Mouse (Mus musculus) neural tube, embryonic 15.5 days (tissue): ENCODE results near the gene Klc1. TPM values are rescaled to one million over a fixed set of nuclear protein-coding genes. Genes with fewer than 3 reads are reported as not detected.

Experiments used
- ATAC-seq: fragments of 200-750 bp; cut with Nextera tagmentation; 2 replicates; pipeline ENCODE4 v1.8.0; 2017; ENCODE audit warnings: mild to moderate bottlenecking, moderate TSS enrichment, moderate library complexity; ENCODE audit not compliant: low FRiP score
- H3K27ac ChIP-seq: fragments of 300-500 bp; sonication (generic); replicated peaks from 2 replicates; pipeline ENCODE4 v1.5.1; 2015; ENCODE audit warnings: mild to moderate bottlenecking, inconsistent platforms
- H3K27me3 ChIP-seq: fragments of 300-500 bp; sonication (generic); replicated peaks from 2 replicates; pipeline ENCODE4 v1.6.1; 2015; ENCODE audit warnings: inconsistent platforms
- H3K36me3 ChIP-seq: fragments of 300-500 bp; sonication (generic); 2 replicates; pipeline ENCODE4 v1.6.1; 2015; ENCODE audit warnings: inconsistent platforms
- H3K4me1 ChIP-seq: fragments of 300-500 bp; sonication (generic); 2 replicates; pipeline ENCODE4 v1.6.1; 2015; ENCODE audit warnings: inconsistent platforms
- H3K4me2 ChIP-seq: fragments of 300-500 bp; sonication (generic); 2 replicates; pipeline ENCODE4 v1.6.1; 2015; ENCODE audit warnings: inconsistent platforms, mild to moderate bottlenecking, moderate library complexity
- H3K4me3 ChIP-seq: fragments of 300-500 bp; sonication (generic); replicated peaks from 2 replicates; pipeline ENCODE4 v1.5.1; 2015; ENCODE audit warnings: mild to moderate bottlenecking, inconsistent platforms
- H3K9ac ChIP-seq: fragments of 300-500 bp; sonication (generic); replicated peaks from 2 replicates; pipeline ENCODE4 v1.6.1; 2015; ENCODE audit warnings: mild to moderate bottlenecking, inconsistent platforms
- H3K9me3 ChIP-seq: fragments of 300-500 bp; sonication (generic); replicated peaks from 2 replicates; pipeline ENCODE4 v1.6.1; 2016; ENCODE audit warnings: inconsistent platforms
- WGBS: fragments of 180-500 bp; shearing (Covaris S2); methylation state at CpG from one replicate; pipeline ENCODE4 v1.1.7; 2015; ENCODE audit warnings: mixed read lengths; 5-methylcytosine and 5-hydroxymethylcytosine counted together
- polyA plus RNA-seq: library from polyadenylated mRNA; unstranded; fragments of >200 nt; fragmentation: Nextera tagmentation; extraction: Ambion mirVana; gene quantifications from 2 replicates; pipeline ENCODE4 v1.2.1, GENCODE M21; 2015

Gene Klc1
- polyA plus RNA-seq, 1 experiment from 2014 or later, result 568 TPM

- Histone ChIP-seq H3K27me3 (no peaks in the 10 kb centered on the region), H3K4me1 (peaks cover 58% of the 10 kb centered on the region), H3K9ac (peak overlapping the region; percentile 81; the same call in 1 of the 2 replicates), H3K4me2 (peak overlapping the region; percentile 81), H3K4me3 (peak overlapping the region; percentile 90), H3K9me3 (no peaks in the 10 kb centered on the region), H3K27ac (no peak overlapping the region), H3K36me3 (no peaks in the 10 kb centered on the region)
- no peak for ATAC-seq
- WGBS, result 66% methylated on average over 7 of the region's 7 CpGs
Observed at GRCm38 (mm10) chr12:111760306-111760908, 1.8 kb downstream of the Klc1 start.

- Histone ChIP-seq H3K4me3 (no peak overlapping the region), H3K4me1 (peaks cover 71% of the 10 kb centered on the region), H3K9ac (no peak overlapping the region), H3K27me3 (no peaks in the 10 kb centered on the region), H3K27ac (no peak overlapping the region), H3K36me3 (no peaks in the 10 kb centered on the region), H3K9me3 (no peaks in the 10 kb centered on the region), H3K4me2 (no peak overlapping the region)
- no peak for ATAC-seq
- WGBS, result 88% methylated on average over 13 of the region's 13 CpGs
Observed at GRCm38 (mm10) chr12:111762620-111763280, 4.1 kb downstream of the Klc1 start.

- no peaks in the 10 kb centered on the region for H3K27me3 ChIP-seq
- H3K9me3 ChIP-seq, result no peaks in the 10 kb centered on the region
- 25% methylated on average over 16 of the region's 16 CpGs for WGBS
- H3K4me1 ChIP-seq, result peaks cover 59% of the 10 kb centered on the region
- H3K9ac ChIP-seq, result no peak overlapping the region
- H3K4me2 ChIP-seq, result peak overlapping the region; percentile 15
- peak overlapping the region; percentile 33 for H3K27ac ChIP-seq
- no peak for ATAC-seq
- no peaks in the 10 kb centered on the region for H3K36me3 ChIP-seq
- H3K4me3 ChIP-seq, result no peak overlapping the region
Observed at GRCm38 (mm10) chr12:111766313-111767236, 7.9 kb downstream of the Klc1 start.

GRCm38 (mm10) chr12:111768322-111768928, 9.8 kb downstream of the Klc1 start:
- ATAC-seq, result no peak
- 93% methylated on average over 10 of the region's 10 CpGs for WGBS

GRCm38 (mm10) chr12:111769306-111769705, 10.7 kb downstream of the Klc1 start:
- WGBS, result 29% methylated on average over 10 of the region's 10 CpGs
- Histone ChIP-seq H3K9me3 (no peaks in the 10 kb centered on the region), H3K4me3 (no peak overlapping the region), H3K9ac (no peak overlapping the region), H3K4me2 (no peak overlapping the region), H3K27ac (peak overlapping the region; percentile 64), H3K36me3 (peaks cover 22% of the 10 kb centered on the region), H3K27me3 (no peaks in the 10 kb centered on the region), H3K4me1 (peaks cover 38% of the 10 kb centered on the region)
- no peak for ATAC-seq

More at GRCm38 (mm10) chr12:111768322-111768928, 9.8 kb downstream of the Klc1 start:
- Histone ChIP-seq H3K4me3 (no peak overlapping the region), H3K36me3 (peaks cover 13% of the 10 kb centered on the region), H3K27me3 (no peaks in the 10 kb centered on the region), H3K9ac (no peak overlapping the region), H3K27ac (no peak overlapping the region), H3K4me1 (peaks cover 43% of the 10 kb centered on the region), H3K4me2 (no peak overlapping the region), H3K9me3 (no peaks in the 10 kb centered on the region)

GRCm38 (mm10) chr12:111769816-111770577, 11.3 kb downstream of the Klc1 start:
- H3K4me1 ChIP-seq, result peaks cover 35% of the 10 kb centered on the region
- no peaks in the 10 kb centered on the region for H3K27me3 ChIP-seq
- no peak overlapping the region for H3K4me3 ChIP-seq
- H3K36me3 ChIP-seq, result peaks cover 29% of the 10 kb centered on the region
- H3K9ac ChIP-seq, result no peak overlapping the region
- no peak for ATAC-seq
- H3K4me2 ChIP-seq, result no peak overlapping the region
- H3K9me3 ChIP-seq, result no peaks in the 10 kb centered on the region
- WGBS, result 44% methylated on average over 8 of the region's 9 CpGs
- H3K27ac ChIP-seq, result peak overlapping the region; percentile 64

GRCm38 (mm10) chr12:111770651-111771050, 12.0 kb downstream of the Klc1 start:
- WGBS, result 86% methylated on average over 10 of the region's 10 CpGs
- no peak overlapping the region for H3K9ac ChIP-seq
- H3K4me1 ChIP-seq, result peaks cover 30% of the 10 kb centered on the region
- no peak for ATAC-seq
- no peak overlapping the region for H3K4me2 ChIP-seq
- no peaks in the 10 kb centered on the region for H3K9me3 ChIP-seq
- H3K4me3 ChIP-seq, result no peak overlapping the region
- peaks cover 35% of the 10 kb centered on the region for H3K36me3 ChIP-seq
- H3K27ac ChIP-seq, result no peak overlapping the region
- H3K27me3 ChIP-seq, result no peaks in the 10 kb centered on the region

- peaks cover 67% of the 10 kb centered on the region for H3K36me3 ChIP-seq
- H3K4me3 ChIP-seq, result no peak overlapping the region
- 92% methylated on average over 16 of the region's 16 CpGs for WGBS
- ATAC-seq, result no peak
- H3K27ac ChIP-seq, result no peak overlapping the region
- no peak overlapping the region for H3K9ac ChIP-seq
- peaks cover 12% of the 10 kb centered on the region for H3K4me1 ChIP-seq
- no peaks in the 10 kb centered on the region for H3K27me3 ChIP-seq
- H3K4me2 ChIP-seq, result no peak overlapping the region
- no peaks in the 10 kb centered on the region for H3K9me3 ChIP-seq
Observed at GRCm38 (mm10) chr12:111774156-111774555, 15.5 kb downstream of the Klc1 start.

- H3K27me3 ChIP-seq, result no peaks in the 10 kb centered on the region
- WGBS, result 66% methylated on average over 15 of the region's 15 CpGs
- no peak for ATAC-seq
- H3K9me3 ChIP-seq, result no peaks in the 10 kb centered on the region
- no peak overlapping the region for H3K27ac ChIP-seq
- no peak overlapping the region for H3K4me2 ChIP-seq
- no peak overlapping the region for H3K4me3 ChIP-seq
- peaks cover 5% of the 10 kb centered on the region for H3K4me1 ChIP-seq
- no peak overlapping the region for H3K9ac ChIP-seq
- peaks cover 74% of the 10 kb centered on the region for H3K36me3 ChIP-seq
Observed at GRCm38 (mm10) chr12:111774845-111775244, 16.2 kb downstream of the Klc1 start.

- no peak overlapping the region for H3K4me2 ChIP-seq
- no peak overlapping the region for H3K27ac ChIP-seq
- H3K9me3 ChIP-seq, result no peaks in the 10 kb centered on the region
- H3K27me3 ChIP-seq, result no peaks in the 10 kb centered on the region
- no peak overlapping the region for H3K4me3 ChIP-seq
- ATAC-seq, result no peak
- H3K9ac ChIP-seq, result no peak overlapping the region
- 94% methylated on average over 13 of the region's 13 CpGs for WGBS
- peaks cover 95% of the 10 kb centered on the region for H3K36me3 ChIP-seq
- H3K4me1 ChIP-seq, result no peaks in the 10 kb centered on the region
Observed at GRCm38 (mm10) chr12:111777919-111778318, 19.3 kb downstream of the Klc1 start.

GRCm38 (mm10) chr12:111779544-111779943, 20.9 kb downstream of the Klc1 start:
- H3K9me3 ChIP-seq, result no peaks in the 10 kb centered on the region
- H3K4me1 ChIP-seq, result no peaks in the 10 kb centered on the region
- no peak overlapping the region for H3K27ac ChIP-seq
- WGBS, result 100% methylated on average over 1 of the region's 1 CpGs
- no peaks in the 10 kb centered on the region for H3K27me3 ChIP-seq
- no peak overlapping the region for H3K4me3 ChIP-seq
- peaks cover 95% of the 10 kb centered on the region for H3K36me3 ChIP-seq
- no peak overlapping the region for H3K9ac ChIP-seq
- no peak for ATAC-seq
- H3K4me2 ChIP-seq, result no peak overlapping the region
